Mouse (Mus musculus): Measurements from ENCODE around the gene Gm8165.
"Not testable (repeated sequence)": the region's sequence is repeated elsewhere in the genome, so short reads cannot be mapped to it uniquely, and the experiment has no call there.

- TF ChIP-seq CTCF (IDR thresholded peaks at IDR 0.05; ENCODE audit: low read depth, low read length); POLR2A (IDR thresholded peaks at IDR 0.05; ENCODE audit: insufficient read depth, low read length); EP300 (IDR thresholded peaks at IDR 0.05; ENCODE audit: insufficient read depth, low read depth, low read length): not testable (repeated sequence)
Measured at GRCm38 (mm10) chr14:43697621-43698020, 20.6 kb upstream of the Gm8165 start, which contains the start of gene Gm7324.
